In genomic region chr17:33902491-33902890, GRCm38 (mm10) we compare ENCODE assay signal across 22 mouse cellular contexts. TPM values are rescaled to one million over a fixed set of nuclear protein-coding genes. Genes with fewer than 3 reads are reported as not detected.
DNase-seq lines count a peak whose midpoint lies in the region; ATAC-seq and TF ChIP-seq lines count a peak whose summit lies in the region.
"Had no signal": no experiment of that assay in that cellular context is flagged by ENCODE, and none has a peak within 500 bp of the region (broad histone marks: within the 10 kb centered on the region; RNA-seq: fewer than 3 reads in every experiment).

No protein-coding gene starts in this region.

- no peak for DNase-seq in lung, postnatal 14 days
- DNase-seq: adrenal gland, postnatal 36 days; cerebellum, postnatal 10 days; kidney, adult 2 months; kidney, postnatal 25 days; layer of hippocampus, adult 9-11 months; right cerebral cortex, postnatal 4 days had no signal

- TF ChIP-seq CTCF in bone marrow macrophage, adult 2 months (IDR thresholded peaks at IDR 0.05; ENCODE audit: low read depth, low read length) = no peak
- no peak for TF ChIP-seq CTCF in intestine, postnatal 0 days (IDR thresholded peaks at IDR 0.05; ENCODE audit: low read depth)

- H3K27ac ChIP-seq in bone marrow macrophage, adult 2 months (ENCODE audit: insufficient read depth, low read depth, low read length) = peak overlapping the region; percentile 36
- peak overlapping the region; percentile 70 for H3K27ac ChIP-seq in liver, embryonic 12.5 days
- no peak overlapping the region for H3K27ac ChIP-seq in intestine, postnatal 0 days (ENCODE audit: low read depth, low read length)
- no peak overlapping the region for H3K27ac ChIP-seq in kidney, embryonic 14.5 days (ENCODE audit: low read depth, low read length)
- H3K27ac ChIP-seq: embryonic facial prominence, embryonic 10.5 days; forebrain, embryonic 15.5 days; hindbrain, embryonic 15.5 days; limb, embryonic 13.5 days had no signal

- ATAC-seq in CD4-positive, CD25-positive, alpha-beta regulatory T cell, adult 4 months = peak; percentile 84
- ATAC-seq in liver, embryonic 12.5 days = no peak
- 0 out of 2 replicates have a peak, but pooled peaks have one; percentile 37 for ATAC-seq in monocyte, adult 5-6 weeks (replicated peaks; ENCODE audit: insufficient number of reproducible peaks, low FRiP score, low TSS enrichment, poor library complexity, severe bottlenecking)
- ATAC-seq in intestine, postnatal 0 days = no peak
- ATAC-seq in kidney, embryonic 14.5 days (ENCODE audit: low FRiP score, low TSS enrichment) = no peak
- ATAC-seq: forebrain, embryonic 15.5 days had no signal

- no peak overlapping the region for H3K4me3 ChIP-seq in bone marrow macrophage, adult 2 months (ENCODE audit: insufficient read depth, low read length)
- H3K4me3 ChIP-seq in liver, embryonic 12.5 days = no peak overlapping the region
- no peak overlapping the region for H3K4me3 ChIP-seq in intestine, postnatal 0 days (ENCODE audit: low read depth, low read length)
- H3K4me3 ChIP-seq in kidney, embryonic 14.5 days (ENCODE audit: low read length) = no peak overlapping the region
- H3K4me3 ChIP-seq: embryonic facial prominence, embryonic 10.5 days; erythroblast, embryonic 14.5 days; forebrain, embryonic 15.5 days; heart, embryonic 12.5 days; hindbrain, embryonic 15.5 days; limb, embryonic 13.5 days had no signal

- TF ChIP-seq POLR2A in bone marrow macrophage, adult 2 months (IDR thresholded peaks at IDR 0.05; ENCODE audit: borderline replicate concordance, low read depth, low read length) = no peak

- H3K4me1 ChIP-seq in bone marrow macrophage, adult 2 months (ENCODE audit: control insufficient read depth, insufficient read depth, low read length) = peaks cover 20% of the 10 kb centered on the region
- peaks cover 82% of the 10 kb centered on the region for H3K4me1 ChIP-seq in liver, embryonic 12.5 days
- H3K4me1 ChIP-seq in intestine, postnatal 0 days (replicated peaks; ENCODE audit: control insufficient read depth, insufficient read depth, low read length) = no peaks in the 10 kb centered on the region
- no peaks in the 10 kb centered on the region for H3K4me1 ChIP-seq in kidney, embryonic 14.5 days (ENCODE audit: control insufficient read depth, insufficient read depth, low read length)
- H3K4me1 ChIP-seq: hindbrain, embryonic 15.5 days; limb, embryonic 13.5 days had no signal

- no peaks in the 10 kb centered on the region for H3K36me3 ChIP-seq in liver, embryonic 12.5 days
- no peaks in the 10 kb centered on the region for H3K36me3 ChIP-seq in intestine, postnatal 0 days (ENCODE audit: control insufficient read depth, insufficient read depth)
- H3K36me3 ChIP-seq in kidney, embryonic 14.5 days (ENCODE audit: control insufficient read depth, insufficient read depth, low read length) = no peaks in the 10 kb centered on the region
- H3K36me3 ChIP-seq: embryonic facial prominence, embryonic 10.5 days; forebrain, embryonic 15.5 days; heart, embryonic 12.5 days; hindbrain, embryonic 15.5 days; limb, embryonic 13.5 days had no signal

- no peaks in the 10 kb centered on the region for H3K9me3 ChIP-seq in liver, embryonic 12.5 days (replicated peaks)
- H3K9me3 ChIP-seq in intestine, postnatal 0 days (ENCODE audit: control insufficient read depth) = no peaks in the 10 kb centered on the region
- no peaks in the 10 kb centered on the region for H3K9me3 ChIP-seq in kidney, embryonic 14.5 days (ENCODE audit: control insufficient read depth, low read length)
- H3K9me3 ChIP-seq: embryonic facial prominence, embryonic 10.5 days; forebrain, embryonic 15.5 days; heart, embryonic 12.5 days; hindbrain, embryonic 15.5 days; limb, embryonic 13.5 days had no signal

- H3K9ac ChIP-seq in liver, embryonic 12.5 days = no peak overlapping the region; the same call in 1 of the 2 replicates
- H3K9ac ChIP-seq in intestine, postnatal 0 days (ENCODE audit: low read depth, low read length) = no peak overlapping the region
- H3K9ac ChIP-seq in kidney, embryonic 14.5 days (ENCODE audit: low read depth, low read length) = no peak overlapping the region
- H3K9ac ChIP-seq: forebrain, embryonic 15.5 days; heart, embryonic 12.5 days; hindbrain, embryonic 15.5 days; limb, embryonic 13.5 days had no signal

- 19% methylated on average over 7 of the region's 7 CpGs for WGBS in liver, embryonic 12.5 days (ENCODE audit: insufficient replicate concordance)
- 72% methylated on average over 7 of the region's 7 CpGs for WGBS in intestine, postnatal 0 days
- WGBS in kidney, embryonic 14.5 days = 75% methylated on average over 7 of the region's 7 CpGs

- peak overlapping the region; percentile 37 for H3K4me2 ChIP-seq in liver, embryonic 12.5 days
- no peak overlapping the region for H3K4me2 ChIP-seq in intestine, postnatal 0 days (replicated peaks; ENCODE audit: low read depth)
- H3K4me2 ChIP-seq in kidney, embryonic 14.5 days (replicated peaks; ENCODE audit: low read depth, low read length) = no peak overlapping the region
- H3K4me2 ChIP-seq: forebrain, embryonic 15.5 days; heart, embryonic 12.5 days; hindbrain, embryonic 15.5 days; limb, embryonic 13.5 days had no signal

- H3K27me3 ChIP-seq in liver, embryonic 12.5 days (replicated peaks) = no peaks in the 10 kb centered on the region
- no peaks in the 10 kb centered on the region for H3K27me3 ChIP-seq in intestine, postnatal 0 days (replicated peaks; ENCODE audit: control insufficient read depth, insufficient read depth, low read length)
- H3K27me3 ChIP-seq in kidney, embryonic 14.5 days (ENCODE audit: control insufficient read depth, insufficient read depth, low read length) = no peaks in the 10 kb centered on the region
- H3K27me3 ChIP-seq: forebrain, embryonic 15.5 days; heart, embryonic 12.5 days; hindbrain, embryonic 15.5 days; limb, embryonic 13.5 days had no signal

RNA-seq across cellular contexts. Expression of gene Platr17, which starts 2.4 kb away (rescaled TPM):
- polyA plus RNA-seq in CD4-positive, CD25-positive, alpha-beta regulatory T cell, adult 4 months (2017; shearing (Covaris generic)) = 1 to 10 TPM; 2.0 to 3.1 TPM
- 3.5 and 6.4 TPM in 2 replicates for polyA plus RNA-seq in bone marrow macrophage, adult 2 months (2012; ENCODE audit: insufficient read depth, insufficient read length, missing spikeins)
- polyA plus RNA-seq in liver, embryonic 12.5 days (2016; fragmentation: Nextera tagmentation; extraction: Ambion mirVana) = 0.51 and 0.78 TPM in 2 replicates
- total RNA-seq in monocyte, adult 5-6 weeks (2017) = 1.6 to 5.9 TPM (median 5.5 TPM) in 3 replicates
- 0.25 and 0.31 TPM in 2 replicates for polyA plus RNA-seq in intestine, postnatal 0 days (2015; fragmentation: Nextera tagmentation; extraction: Ambion mirVana)
- polyA plus RNA-seq in kidney, embryonic 14.5 days (2014; fragmentation: Nextera tagmentation; extraction: Ambion mirVana) = not detected in 2 replicates
- total RNA-seq: adrenal gland, postnatal 36 days; gastrocnemius, adult 18-20 months; heart, postnatal 25 days had no signal
- polyA plus RNA-seq: erythroblast, embryonic 14.5 days; gonadal fat pad, adult 2 months; kidney, adult 2 months had no signal

RNA-seq across cellular contexts. Expression of gene Daxx, which starts 6.7 kb away (rescaled TPM):
- 100 to 1,000 TPM; 117 to 200 TPM for polyA plus RNA-seq in CD4-positive, CD25-positive, alpha-beta regulatory T cell, adult 4 months (2017; shearing (Covaris generic))
- polyA plus RNA-seq in bone marrow macrophage, adult 2 months (2012; ENCODE audit: insufficient read depth, insufficient read length, missing spikeins) = 58.1 and 69.3 TPM in 2 replicates
- 33.4 and 37.1 TPM in 2 replicates for polyA plus RNA-seq in liver, embryonic 12.5 days (2016; fragmentation: Nextera tagmentation; extraction: Ambion mirVana)
- total RNA-seq in monocyte, adult 5-6 weeks (2017) = 38.2 to 72.8 TPM (median 49.3 TPM) in 3 replicates
- 20.6 and 22.6 TPM in 2 replicates for polyA plus RNA-seq in intestine, postnatal 0 days (2015; fragmentation: Nextera tagmentation; extraction: Ambion mirVana)
- polyA plus RNA-seq in kidney, embryonic 14.5 days (2014; fragmentation: Nextera tagmentation; extraction: Ambion mirVana) = 31.9 and 50.8 TPM in 2 replicates

RNA-seq across cellular contexts. Expression of gene Kifc1, which starts 12.0 kb away (rescaled TPM):
- 1 to 10 TPM; 1.3 to 4.7 TPM for polyA plus RNA-seq in CD4-positive, CD25-positive, alpha-beta regulatory T cell, adult 4 months (2017; shearing (Covaris generic))
- 35.5 and 36.3 TPM in 2 replicates for polyA plus RNA-seq in bone marrow macrophage, adult 2 months (2012; ENCODE audit: insufficient read depth, insufficient read length, missing spikeins)
- polyA plus RNA-seq in liver, embryonic 12.5 days (2016; fragmentation: Nextera tagmentation; extraction: Ambion mirVana) = 4.8 and 6.0 TPM in 2 replicates
- 0.48 to 4.9 TPM (median 0.96 TPM) in 3 replicates for total RNA-seq in monocyte, adult 5-6 weeks (2017)
- 1.7 and 1.9 TPM in 2 replicates for polyA plus RNA-seq in intestine, postnatal 0 days (2015; fragmentation: Nextera tagmentation; extraction: Ambion mirVana)
- 6.2 and 20.8 TPM in 2 replicates for polyA plus RNA-seq in kidney, embryonic 14.5 days (2014; fragmentation: Nextera tagmentation; extraction: Ambion mirVana)

RNA-seq across cellular contexts. Expression of gene Tapbp, which starts 13.2 kb away (rescaled TPM):
- 100 to 1,000 TPM; 348 to 555 TPM for polyA plus RNA-seq in CD4-positive, CD25-positive, alpha-beta regulatory T cell, adult 4 months (2017; shearing (Covaris generic))
- polyA plus RNA-seq in bone marrow macrophage, adult 2 months (2012; ENCODE audit: insufficient read depth, insufficient read length, missing spikeins) = 389 and 454 TPM in 2 replicates
- polyA plus RNA-seq in liver, embryonic 12.5 days (2016; fragmentation: Nextera tagmentation; extraction: Ambion mirVana) = 29.4 and 30.1 TPM in 2 replicates
- total RNA-seq in monocyte, adult 5-6 weeks (2017) = 129 to 172 TPM (median 140 TPM) in 3 replicates
- polyA plus RNA-seq in intestine, postnatal 0 days (2015; fragmentation: Nextera tagmentation; extraction: Ambion mirVana) = 102 and 110 TPM in 2 replicates
- 17.4 and 24.6 TPM in 2 replicates for polyA plus RNA-seq in kidney, embryonic 14.5 days (2014; fragmentation: Nextera tagmentation; extraction: Ambion mirVana)

RNA-seq across cellular contexts. Expression of gene Zbtb22, which starts 13.2 kb away (rescaled TPM):
- 1 to 10 TPM; 3.6 to 3.8 TPM for polyA plus RNA-seq in CD4-positive, CD25-positive, alpha-beta regulatory T cell, adult 4 months (2017; shearing (Covaris generic))
- polyA plus RNA-seq in bone marrow macrophage, adult 2 months (2012; ENCODE audit: insufficient read depth, insufficient read length, missing spikeins) = 21.8 and 24.0 TPM in 2 replicates
- polyA plus RNA-seq in liver, embryonic 12.5 days (2016; fragmentation: Nextera tagmentation; extraction: Ambion mirVana) = 13.6 and 14.8 TPM in 2 replicates
- 21.8 to 32.2 TPM (median 31.5 TPM) in 3 replicates for total RNA-seq in monocyte, adult 5-6 weeks (2017)
- polyA plus RNA-seq in intestine, postnatal 0 days (2015; fragmentation: Nextera tagmentation; extraction: Ambion mirVana) = 11.1 and 12.9 TPM in 2 replicates
- polyA plus RNA-seq in kidney, embryonic 14.5 days (2014; fragmentation: Nextera tagmentation; extraction: Ambion mirVana) = 11.1 TPM in 2 replicates

Comparison
In these comparisons a context has a peak if more than half of its experiments do, and no peak if none do; other contexts are left out.
1. ATAC-seq: peak in CD4-positive, CD25-positive, alpha-beta regulatory T cell, adult 4 months (single experiment) and monocyte, adult 5-6 weeks (single experiment); none in liver, embryonic 12.5 days (single experiment), intestine, postnatal 0 days (single experiment) and kidney, embryonic 14.5 days (single experiment).
2. H3K27ac ChIP-seq: peak in bone marrow macrophage, adult 2 months (single experiment) and liver, embryonic 12.5 days (single experiment); none in intestine, postnatal 0 days (single experiment) and kidney, embryonic 14.5 days (single experiment).